Mouse (Mus musculus) left cerebral cortex, adult 2 months (tissue): ENCODE results near the gene Btbd2. TPM values are rescaled to one million over a fixed set of nuclear protein-coding genes. Genes with fewer than 3 reads are reported as not detected.

ENCODE experiments used
- DNase-seq, 2 experiments: peaks; one replicate each; pipeline ENCODE4 v3.0.0; 2021 to 2022; ENCODE audit warnings: low spot score in 2 of 2, mixed read lengths in 1 of 2; ENCODE audit errors: extremely low spot score in 1 of 2
- H3K27ac ChIP-seq: fragments of 200-600 bp; 2 replicates; pipeline ENCODE4 v1.8.1; 2022
- H3K4me3 ChIP-seq: fragments of 200-600 bp; 2 replicates; pipeline ENCODE4 v1.8.1; 2022
- CTCF ChIP-seq: fragments of 200-600 bp; IDR thresholded peaks from 2 replicates; pipeline ENCODE4 v1.8.1; 2022; ENCODE audit warnings: antibody characterized with exemption, mild to moderate bottlenecking, moderate library complexity
- intact Hi-C: fragments of 180-260 bp; cut with DNase I; formaldehyde crosslinking; loops from one replicate; pipeline ENCODE4 v1.15.1; 2025
- total RNA-seq, 2 experiments: library from RNA; stranded (reverse); gene quantifications; 2 replicates each; pipeline ENCODE4 v1.2.3; 2021

Btbd2 gene
- total RNA-seq, 2 experiments from 2014 or later: 85.1 to 96.7 TPM

DNA sequence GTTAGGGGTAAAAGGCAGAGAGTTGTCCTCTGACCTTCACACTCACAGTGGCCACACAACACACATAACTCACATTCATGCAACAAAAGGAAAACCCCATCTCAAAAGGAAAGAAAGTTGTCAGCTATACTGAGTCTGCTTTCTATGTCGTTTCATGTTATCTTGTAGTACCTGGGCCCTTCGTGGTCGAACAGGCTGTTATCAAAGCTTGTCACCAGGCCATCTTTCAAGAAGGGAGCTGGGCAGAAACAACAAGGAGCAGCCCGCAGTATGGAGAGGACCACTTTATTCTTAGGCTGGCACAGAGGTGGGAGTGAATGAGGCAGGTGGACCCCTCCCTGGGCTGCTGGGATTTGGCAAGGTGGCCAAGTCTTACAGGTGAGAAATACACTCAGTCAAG is 28.1 kb upstream of the Btbd2 start:
- Histone ChIP-seq H3K4me3 (no peak overlapping the region), H3K27ac (no peak overlapping the region)
- TF ChIP-seq CTCF: no peak
- DNase-seq: no peak
- intact Hi-C loops: loop anchor here (10.0 kb wide), 1 partner anchor 240 kb away; no protein-coding TSS in a partner anchor

DNA sequence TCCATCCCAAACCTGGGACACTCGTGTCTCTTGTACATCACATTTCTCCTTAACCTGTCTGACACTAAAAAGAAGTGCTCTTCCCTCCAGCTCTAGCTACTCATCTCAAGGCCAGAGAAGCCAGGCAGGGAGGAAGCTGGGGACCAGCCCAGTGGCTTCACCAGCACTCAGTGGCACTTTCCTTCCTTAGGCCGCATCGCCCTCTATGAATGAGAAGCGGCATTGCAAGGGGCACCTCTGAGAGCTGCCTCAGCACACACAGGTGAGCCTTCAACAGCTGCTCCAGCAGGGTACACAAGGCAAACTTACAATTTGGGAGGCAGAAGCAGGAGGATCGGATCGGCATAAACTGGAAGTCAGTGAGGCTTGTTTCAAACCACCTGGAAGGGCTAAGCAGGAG is 27.3 kb upstream of the Btbd2 start:
- TF ChIP-seq CTCF: peak; percentile 76
- Histone ChIP-seq H3K27ac (no peak overlapping the region), H3K4me3 (no peak overlapping the region)
- DNase-seq: no peak
- intact Hi-C loops: loop anchor here (10.0 kb wide), 1 partner anchor 239 kb away; no protein-coding TSS in a partner anchor

DNA sequence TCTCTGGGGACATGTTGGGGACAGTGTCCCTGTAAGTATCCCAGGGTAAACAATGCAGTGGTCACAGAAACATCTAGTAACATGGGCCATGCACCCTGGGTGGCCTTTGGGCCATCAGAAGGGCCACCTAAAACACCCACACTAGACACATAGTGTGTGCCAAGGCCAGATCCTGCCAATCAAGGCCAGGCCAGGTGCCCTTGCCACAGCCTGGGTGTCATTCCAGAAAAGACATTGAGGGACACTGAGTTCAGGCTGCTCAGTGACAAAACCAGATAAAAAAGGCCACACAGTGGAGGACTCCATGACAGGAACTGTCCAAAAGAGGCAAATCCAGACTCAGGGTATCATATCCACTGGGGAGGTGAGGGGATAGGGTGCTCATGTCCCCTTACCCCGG is 26.8 kb upstream of the Btbd2 start:
- H3K27ac ChIP-seq: no peak overlapping the region
- intact Hi-C loops: loop anchor here (10.0 kb wide), 1 partner anchor 239 kb away; no protein-coding TSS in a partner anchor
- no peak overlapping the region for H3K4me3 ChIP-seq
- DNase-seq: no peak
- TF ChIP-seq CTCF: no peak

DNA sequence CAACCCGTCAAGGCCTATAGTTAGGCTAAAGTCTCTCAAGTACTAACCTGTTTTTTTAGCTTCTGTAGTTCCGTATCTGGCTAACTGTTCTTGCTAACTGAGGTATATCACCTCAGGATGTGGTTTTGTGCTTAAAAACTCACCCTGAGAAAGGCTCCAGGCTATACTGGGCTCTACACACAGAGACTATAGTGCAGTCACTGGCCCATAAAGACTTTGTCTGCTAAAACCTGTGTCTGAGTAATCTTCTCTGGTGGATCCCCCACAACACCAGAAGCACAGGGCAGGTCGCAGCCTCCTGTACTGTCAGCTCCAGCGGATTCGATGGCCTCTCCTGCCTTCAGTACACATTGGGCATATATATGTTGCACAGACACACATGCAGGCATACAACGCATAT is 25.1 kb upstream of the Btbd2 start:
- TF ChIP-seq CTCF: no peak
- H3K27ac ChIP-seq: no peak overlapping the region
- H3K4me3 ChIP-seq: no peak overlapping the region
- intact Hi-C loops: loop anchor here (10.0 kb wide), 1 partner anchor 237 kb away; no protein-coding TSS in a partner anchor
- no peak for DNase-seq

DNA sequence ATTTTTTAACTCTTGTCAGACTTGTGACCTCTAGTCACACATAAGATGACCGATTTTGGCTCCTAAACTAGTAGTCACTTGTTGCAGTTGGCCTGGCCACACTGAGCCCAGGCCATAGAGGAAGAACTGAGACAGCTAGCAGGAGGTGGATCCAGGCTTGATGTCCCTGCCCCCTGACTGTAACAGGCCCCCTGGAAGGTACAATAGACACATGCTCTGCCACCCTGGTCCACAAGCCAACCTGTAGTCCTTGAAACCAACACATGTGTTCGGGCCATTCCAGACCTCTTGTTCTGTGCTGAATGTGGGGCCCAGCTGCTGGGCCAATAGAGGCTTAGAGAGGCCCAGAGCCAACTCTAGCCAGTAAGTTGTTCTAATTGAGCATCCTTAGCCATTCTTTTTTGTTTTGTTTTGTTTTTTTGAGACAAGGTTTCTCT is 23.4 kb upstream of the Btbd2 start:
- DNase-seq: no peak
- TF ChIP-seq CTCF: no peak
- intact Hi-C loops: loop anchor here (10.0 kb wide), 1 partner anchor 235 kb away; no protein-coding TSS in a partner anchor
- Histone ChIP-seq H3K4me3 (no peak overlapping the region), H3K27ac (no peak overlapping the region; the same call in 1 of the 2 replicates)

DNA sequence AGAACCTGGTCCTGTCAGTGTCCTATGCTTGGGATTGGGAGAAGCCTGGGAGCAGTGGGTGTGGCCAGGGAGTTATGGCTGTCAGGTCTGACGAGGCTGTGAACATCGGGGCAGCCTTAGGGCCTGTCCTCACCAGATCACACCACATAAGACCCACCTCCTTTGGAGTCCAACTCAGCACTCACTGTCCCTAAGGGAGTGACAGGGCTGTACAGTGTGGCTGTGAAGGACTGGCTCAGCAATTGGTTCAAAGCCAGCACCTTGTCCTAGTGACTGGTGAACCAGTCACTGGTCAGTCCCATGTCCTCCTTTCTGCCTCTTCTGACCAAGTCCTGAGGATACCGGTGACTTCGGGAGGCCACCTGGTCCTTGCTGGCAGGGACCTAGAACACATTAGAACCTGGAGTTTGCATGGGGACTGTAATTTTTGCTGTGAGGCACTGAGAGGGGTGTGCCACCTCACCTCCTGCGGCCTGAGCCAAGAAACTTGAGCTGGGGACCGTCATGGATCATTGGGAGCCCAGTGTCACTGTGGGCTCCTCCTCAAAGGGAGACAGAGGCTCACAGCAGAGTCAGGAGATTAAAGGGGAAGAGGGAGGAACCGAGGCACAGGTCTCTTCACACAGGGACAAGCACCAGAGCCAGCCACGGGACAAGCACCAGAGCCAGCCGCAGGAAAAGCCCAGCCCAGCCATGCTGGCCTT is 22.8 kb upstream of the Btbd2 start:
- Histone ChIP-seq H3K4me3 (no peak overlapping the region), H3K27ac (no peak overlapping the region; the same call in 1 of the 2 replicates)
- intact Hi-C loops: loop anchor here (5.0 to 10.0 kb wide), 2 partner anchors 102 to 235 kb away; partner anchors contain the start of gene Klf16
- no peak for TF ChIP-seq CTCF
- DNase-seq: no peak

DNA sequence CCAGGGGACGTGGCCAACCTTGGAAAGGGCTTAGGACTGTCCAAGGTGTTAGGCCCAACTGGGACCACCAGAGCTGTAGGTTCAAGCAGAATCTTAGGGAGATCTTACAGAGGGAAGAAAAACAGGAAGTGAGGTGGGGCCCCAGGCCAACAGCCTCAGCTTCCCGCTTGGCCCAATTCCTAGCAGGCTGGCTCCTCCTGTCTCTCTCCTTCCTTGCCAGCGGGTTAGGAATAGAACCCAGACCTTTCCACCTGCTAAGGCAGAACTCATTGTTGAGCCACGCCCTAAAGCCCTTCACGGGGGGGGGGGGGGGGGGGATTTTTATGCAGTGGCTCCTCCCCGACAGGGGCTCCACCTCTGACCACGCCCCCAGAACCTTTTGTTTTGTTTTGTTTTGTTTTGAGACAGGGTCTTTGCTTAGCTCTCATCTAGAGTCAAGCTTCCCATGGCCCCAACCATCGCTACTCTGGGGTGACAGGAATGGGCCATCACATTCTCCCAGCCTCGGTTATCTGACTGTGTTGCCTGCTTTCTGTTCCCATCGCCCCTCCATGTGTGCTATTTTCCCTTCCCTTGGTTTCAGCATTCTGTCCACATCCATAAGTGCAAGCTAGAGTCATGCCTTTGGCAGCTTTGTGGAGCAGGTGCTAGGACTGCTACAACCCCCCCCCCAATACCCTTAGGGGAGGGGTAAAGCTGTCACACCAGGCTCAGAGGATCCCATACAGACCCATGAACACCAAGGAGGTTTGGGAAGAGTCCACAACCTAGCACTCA is 21.9 kb upstream of the Btbd2 start:
- no peak for TF ChIP-seq CTCF
- no peak for DNase-seq
- peak overlapping the region; percentile 100 for H3K27ac ChIP-seq
- intact Hi-C loops: loop anchor here (5.0 kb wide), 1 partner anchor 101 kb away; the partner anchor contains the start of gene Klf16
- no peak overlapping the region for H3K4me3 ChIP-seq

DNA sequence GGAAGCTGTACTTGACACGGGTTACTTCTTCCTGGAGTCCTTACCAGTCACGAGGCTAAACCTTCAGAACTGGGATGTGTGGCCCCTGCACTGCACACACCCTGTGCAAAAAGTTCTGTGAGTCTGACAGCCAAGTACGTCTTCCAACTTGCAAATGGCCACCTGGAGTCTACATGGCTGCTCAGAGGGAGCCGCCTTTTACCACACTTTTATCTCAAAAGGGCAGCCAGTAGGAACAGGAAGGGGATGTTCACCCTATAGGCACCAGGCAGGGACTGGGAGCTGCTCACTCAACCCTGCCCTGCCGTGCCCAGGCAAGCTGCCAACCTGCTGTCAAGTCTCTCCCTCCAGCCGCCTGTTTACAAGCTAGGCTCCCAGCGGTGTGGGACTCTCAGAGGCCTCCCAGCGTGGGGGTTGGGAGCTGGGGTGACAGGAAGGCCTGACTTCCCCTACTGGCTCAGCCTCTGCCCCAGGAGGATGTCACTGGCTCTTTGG is 21.1 kb upstream of the Btbd2 start, which contains the start of gene Mknk2:
TSS of gene Mknk2 (minus strand) at position 171 of the 495 bp plus-strand sequence.
- peak within 1 kb of the TSS; percentile 100 for H3K27ac ChIP-seq
- TF ChIP-seq CTCF: no peak
- peak; percentile 67 to 80 for DNase-seq
- intact Hi-C loops: loop anchor here (2.0 to 5.0 kb wide), 2 partner anchors 21 to 101 kb away; partner anchors contain the start of genes Btbd2 and Klf16
- H3K4me3 ChIP-seq: peak within 1 kb of the TSS; percentile 49

DNA sequence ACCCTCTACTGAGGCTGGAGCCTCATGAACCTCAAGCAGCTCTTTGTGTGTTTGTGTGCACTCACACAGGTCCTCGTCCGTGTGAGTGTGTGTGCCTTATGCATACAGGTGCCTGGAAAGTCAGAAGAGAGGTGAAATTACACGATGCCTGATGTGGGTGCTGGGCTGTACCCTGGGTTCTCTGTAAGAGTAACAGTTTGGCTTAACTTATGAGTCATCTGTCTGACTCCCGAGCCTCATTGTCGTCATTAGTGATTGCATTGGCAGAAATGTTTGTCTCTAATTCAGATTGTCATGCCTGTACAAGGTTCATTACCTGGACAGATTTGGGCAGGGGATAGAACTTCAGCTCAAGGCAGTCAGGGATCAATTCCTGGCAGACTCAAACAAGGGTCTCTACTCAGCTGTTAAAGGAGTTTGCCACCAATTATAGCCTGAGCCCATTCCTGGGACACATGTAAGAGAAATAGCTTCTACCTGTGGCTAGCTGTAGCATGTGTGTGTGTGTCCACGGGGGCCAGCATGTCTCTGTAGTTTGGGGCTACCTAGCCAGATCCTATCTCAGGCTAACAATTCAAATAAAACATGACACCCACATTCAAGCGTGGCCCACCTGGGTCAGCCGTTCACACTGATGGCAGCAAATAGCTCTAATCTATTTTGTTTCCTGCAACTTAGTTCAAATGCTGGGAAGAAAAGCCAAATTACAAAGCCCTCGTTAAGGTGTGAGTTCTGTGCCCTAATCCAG is 20.4 kb upstream of the Btbd2 start:
- intact Hi-C loops: loop anchor here (2.0 to 5.0 kb wide), 2 partner anchors 21 to 100 kb away; partner anchors contain the start of genes Btbd2 and Klf16
- no peak for DNase-seq
- H3K27ac ChIP-seq: peak overlapping the region; percentile 100
- no peak for TF ChIP-seq CTCF
- H3K4me3 ChIP-seq: peak overlapping the region; percentile 49

DNA sequence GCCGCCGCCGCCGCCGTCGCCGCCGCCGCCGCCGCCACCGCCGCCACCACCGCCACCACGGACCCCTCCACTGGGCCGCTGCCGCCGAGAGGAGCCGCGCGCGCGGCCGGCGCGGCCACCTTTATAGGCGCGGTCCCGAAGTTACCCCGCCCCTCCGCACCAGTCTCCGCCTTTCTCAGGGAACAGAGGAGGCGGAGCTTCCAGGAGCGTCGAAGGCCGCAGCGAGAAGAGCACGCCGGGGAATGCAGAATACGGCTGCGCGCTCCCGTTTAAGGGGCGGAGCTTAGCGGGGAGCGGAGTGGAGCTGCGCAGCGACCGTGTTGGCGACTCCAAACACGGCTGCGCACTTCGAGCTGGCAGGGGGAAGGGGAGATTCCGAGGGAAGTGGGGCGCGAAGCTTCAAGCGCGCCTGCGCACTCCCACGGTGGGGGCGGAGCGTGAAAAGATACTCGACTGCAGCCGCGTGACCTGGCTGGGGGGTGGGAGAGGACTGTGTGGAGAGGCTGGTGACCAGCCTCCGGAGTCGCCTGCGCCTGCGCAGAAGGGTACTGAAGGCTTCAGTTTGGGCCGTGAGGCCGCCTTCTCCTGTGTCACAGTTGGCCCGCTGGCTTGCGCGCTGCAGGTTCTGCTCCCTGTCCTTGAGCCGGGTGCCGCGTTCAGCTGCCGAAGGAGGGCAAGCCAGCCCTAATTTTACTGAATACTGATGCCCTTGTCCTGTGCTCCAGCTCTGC is 19.5 kb upstream of the Btbd2 start:
- TF ChIP-seq CTCF: no peak
- intact Hi-C loops: loop anchor here (1.0 to 5.0 kb wide), 4 partner anchors 20 to 99 kb away; partner anchors contain the start of genes Btbd2, Csnk1g2, Izumo4 and Klf16

More for the DNA sequence above, 19.5 kb upstream of the Btbd2 start:
- peak; percentile 98 to 99 for DNase-seq
- H3K4me3 ChIP-seq: peak overlapping the region; percentile 82
- peak overlapping the region; percentile 100 for H3K27ac ChIP-seq
